Mouse (Mus musculus) heart, adult 8-10 months (tissue): ENCODE measurements around the gene Cby3. TPM values are rescaled to one million over a fixed set of nuclear protein-coding genes. Genes with fewer than 3 reads are reported as not detected.
"Not testable (repeated sequence)": the region's sequence is repeated elsewhere in the genome, so short reads cannot be mapped to it uniquely, and the experiment has no call there.

Experiments used
- DNase-seq: peaks from one replicate; pipeline ENCODE4 v3.0.0; 2022; ENCODE audit warnings: low spot score
- total RNA-seq, 4 experiments: library from RNA; stranded (reverse); gene quantifications; 2 replicates each; pipeline ENCODE4 v1.2.4; 2022

The Cby3 gene
- not detected for total RNA-seq

- no peak for DNase-seq
Observed at GRCm38 (mm10) chr11:50354162-50354561, at the start of gene Cby3. Gene Cby3, plus strand, starts transcription at chr11:50354462.

- no peak for DNase-seq
Observed at GRCm38 (mm10) chr11:50312803-50313202, 41.5 kb upstream of the Cby3 start.

- not testable (repeated sequence) for DNase-seq
Observed at GRCm38 (mm10) chr11:50319343-50319742, 34.9 kb upstream of the Cby3 start.

- DNase-seq: no peak
Observed at GRCm38 (mm10) chr11:50321239-50321638, 33.0 kb upstream of the Cby3 start.

- DNase-seq: no peak
Observed at GRCm38 (mm10) chr11:50322345-50322744, 31.9 kb upstream of the Cby3 start.

- DNase-seq: no peak
Observed at GRCm38 (mm10) chr11:50323843-50324242, 30.4 kb upstream of the Cby3 start.

- no peak for DNase-seq
Observed at GRCm38 (mm10) chr11:50324751-50325471, 29.4 kb upstream of the Cby3 start.

- peak; percentile 100 for DNase-seq
Observed at GRCm38 (mm10) chr11:50325496-50326301, 28.6 kb upstream of the Cby3 start, which contains the start of gene Canx. Gene Canx, minus strand, starts transcription at chr11:50325673.

- no peak for DNase-seq
Observed at GRCm38 (mm10) chr11:50326302-50326966, 27.8 kb upstream of the Cby3 start.

- DNase-seq: no peak
Observed at GRCm38 (mm10) chr11:50328075-50328625, 26.1 kb upstream of the Cby3 start.

GRCm38 (mm10) chr11:50329378-50329777, 24.9 kb upstream of the Cby3 start:
- no peak for DNase-seq

GRCm38 (mm10) chr11:50333181-50333580, 21.1 kb upstream of the Cby3 start:
- no peak for DNase-seq

GRCm38 (mm10) chr11:50336126-50336525, 18.1 kb upstream of the Cby3 start:
- no peak for DNase-seq

- DNase-seq: no peak
Observed at GRCm38 (mm10) chr11:50336891-50337290, 17.4 kb upstream of the Cby3 start.

GRCm38 (mm10) chr11:50345486-50345885, 8.8 kb upstream of the Cby3 start:
- no peak for DNase-seq

GRCm38 (mm10) chr11:50346256-50347032, 7.8 kb upstream of the Cby3 start:
- DNase-seq: no peak

- DNase-seq: no peak
Observed at GRCm38 (mm10) chr11:50352177-50352576, 2.1 kb upstream of the Cby3 start.

- DNase-seq: no peak
Observed at GRCm38 (mm10) chr11:50354851-50355250, 589 bp downstream of the Cby3 start.

GRCm38 (mm10) chr11:50355395-50355794, 1.1 kb downstream of the Cby3 start:
- no peak for DNase-seq

GRCm38 (mm10) chr11:50358950-50359861, 4.9 kb downstream of the Cby3 start:
- DNase-seq: no peak
